Mouse (Mus musculus) spleen, postnatal 4 days (tissue): Measurements from ENCODE around the gene Defb18.
"Not testable (repeated sequence)": the region's sequence is repeated elsewhere in the genome, so short reads cannot be mapped to it uniquely, and the experiment has no call there.

ENCODE experiments used
- DNase-seq, 2 experiments: peaks; one replicate each; pipeline ENCODE4 v3.0.0; 2022; ENCODE audit warnings: low spot score in 2 of 2

Defb18 gene

GRCm38 (mm10) chr1:18237343-18237742 is at the start of gene Defb18:
Defb18 (minus strand) TSS chr1:18237443.
- no peak for DNase-seq

- DNase-seq, result no peak
Measured at GRCm38 (mm10) chr1:18271095-18271494, 33.9 kb upstream of the Defb18 start.

- DNase-seq, result no peak
Measured at GRCm38 (mm10) chr1:18268845-18269244, 31.6 kb upstream of the Defb18 start.

DNA sequence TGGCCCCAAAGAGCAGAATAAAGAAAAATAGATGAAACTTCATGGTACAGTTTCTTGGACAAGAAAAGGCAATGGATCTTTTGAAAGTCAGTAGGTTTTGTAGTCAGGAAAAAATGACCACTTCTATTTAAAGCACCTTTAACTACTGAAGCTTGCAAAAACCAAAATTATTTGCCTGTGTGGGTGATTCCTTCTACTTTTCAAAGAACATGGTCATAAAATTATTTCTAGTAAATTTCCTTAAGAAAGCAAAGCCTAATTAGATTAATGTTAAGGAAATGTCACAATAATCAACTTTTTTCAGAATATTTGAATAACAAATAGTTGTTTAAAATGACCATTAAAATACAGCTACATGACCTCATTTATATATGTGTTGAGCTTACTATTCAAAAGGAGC is 27.8 kb upstream of the Defb18 start, which contains the start of gene Defb41:
TSS of gene Defb41 (minus strand) at position 101 of the 400 bp plus-strand sequence.
- no peak for DNase-seq

- DNase-seq, result not testable (repeated sequence)
Measured at GRCm38 (mm10) chr1:18245801-18246580, 8.7 kb upstream of the Defb18 start.

- no peak for DNase-seq
Measured at GRCm38 (mm10) chr1:18223385-18223945, 13.8 kb downstream of the Defb18 start.

- DNase-seq, result no peak
Measured at GRCm38 (mm10) chr1:18191719-18192118, 45.5 kb downstream of the Defb18 start.

DNA sequence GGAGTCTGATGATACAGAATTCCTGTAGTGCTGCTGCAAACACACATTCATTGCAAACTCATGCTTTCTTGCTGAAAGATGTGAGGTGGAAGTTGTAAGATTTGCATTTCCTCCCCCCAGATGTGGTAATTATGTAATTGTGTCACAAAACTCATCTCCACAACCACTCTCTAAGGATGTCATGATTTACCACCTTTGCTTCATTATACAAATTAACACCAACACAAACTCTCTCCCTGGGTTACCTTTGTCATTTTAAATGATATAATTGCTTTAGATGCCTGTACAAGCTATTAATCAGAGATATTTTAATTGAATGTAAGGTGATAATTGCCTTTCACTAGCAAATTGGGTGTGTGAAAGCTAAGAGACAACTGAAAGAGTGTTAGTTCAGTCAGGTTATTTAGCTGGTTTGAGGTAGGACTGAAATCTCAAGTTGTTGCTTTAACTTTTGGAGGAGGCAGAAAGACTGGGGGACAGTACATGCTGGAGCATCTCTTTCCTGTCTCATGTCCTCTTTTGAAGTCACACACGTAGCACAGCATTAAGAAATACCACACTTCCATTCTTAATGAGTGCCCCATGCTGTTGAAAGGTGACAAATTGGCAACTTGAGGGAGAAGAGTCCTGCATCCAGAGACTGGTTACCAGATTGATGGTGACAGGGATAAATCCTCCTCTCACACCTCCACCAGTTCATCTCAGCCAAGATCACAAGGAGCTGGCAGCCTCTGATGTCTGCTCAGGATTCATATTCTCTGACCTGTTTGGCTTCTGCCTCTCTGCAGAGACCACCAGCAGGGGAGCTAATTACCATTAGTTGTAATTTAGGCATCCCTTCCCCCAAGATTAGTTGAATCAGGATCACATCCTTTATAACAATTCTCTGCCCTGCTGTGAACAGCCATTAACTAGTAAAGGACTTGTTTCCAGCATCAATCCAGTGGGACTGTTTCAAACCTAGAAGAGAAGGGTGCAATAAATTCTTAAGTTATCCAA is 46.2 kb downstream of the Defb18 start:
- no peak for DNase-seq
